Mouse (Mus musculus): ENCODE results near the gene 4933411K16Rik.

- TF ChIP-seq CTCF (IDR thresholded peaks at IDR 0.05; ENCODE audit: low read depth, low read length) (no peak), POLR2A (IDR thresholded peaks at IDR 0.05; ENCODE audit: extremely low read depth, insufficient read depth, low read length) (no peak)
These were observed 41.6 kb upstream of the 4933411K16Rik start for GRCm38 (mm10) chr19:42010436-42010835.

Data from liver, adult 2 months (tissue).